Comparison of ENCODE assay signal across 8 mouse cellular contexts in genomic region chr11:5150416-5151246, GRCm38 (mm10). TPM values are rescaled to one million over a fixed set of nuclear protein-coding genes. Genes with fewer than 3 reads are reported as not detected.
DNase-seq lines count a peak whose midpoint lies in the region; ATAC-seq and TF ChIP-seq lines count a peak whose summit lies in the region.

No protein-coding gene starts in this region.

- H3K9me3 ChIP-seq in forebrain, embryonic 10.5 days = no peaks in the 10 kb centered on the region
- H3K9me3 ChIP-seq in forebrain, embryonic 16.5 days (ENCODE audit: control insufficient read depth, low read length) = no peaks in the 10 kb centered on the region
- no peaks in the 10 kb centered on the region for H3K9me3 ChIP-seq in forebrain, postnatal 0 days (ENCODE audit: low read length)
- no peaks in the 10 kb centered on the region for H3K9me3 ChIP-seq in neural tube, embryonic 12.5 days

- H3K9ac ChIP-seq in forebrain, embryonic 16.5 days (replicated peaks; ENCODE audit: low read depth, low read length) = no peak overlapping the region
- no peak overlapping the region for H3K9ac ChIP-seq in forebrain, postnatal 0 days
- 0 out of 2 replicates have a peak overlapping the region, but pooled peaks have one; percentile 26 for H3K9ac ChIP-seq in neural tube, embryonic 12.5 days

- H3K4me1 ChIP-seq in forebrain, embryonic 10.5 days = peaks cover 71% of the 10 kb centered on the region
- H3K4me1 ChIP-seq in forebrain, embryonic 16.5 days (replicated peaks; ENCODE audit: control insufficient read depth, insufficient read depth, low read length) = peaks cover 19% of the 10 kb centered on the region
- no peaks in the 10 kb centered on the region for H3K4me1 ChIP-seq in forebrain, postnatal 0 days (ENCODE audit: insufficient read depth)
- H3K4me1 ChIP-seq in neural tube, embryonic 12.5 days = peaks cover 41% of the 10 kb centered on the region

- H3K4me2 ChIP-seq in forebrain, embryonic 16.5 days (ENCODE audit: low read length) = no peak overlapping the region
- H3K4me2 ChIP-seq in forebrain, postnatal 0 days (ENCODE audit: low read depth) = peak overlapping the region; percentile 90; the same call in 1 of the 2 replicates
- H3K4me2 ChIP-seq in neural tube, embryonic 12.5 days (replicated peaks) = peak overlapping the region; percentile 91

- H3K36me3 ChIP-seq in forebrain, embryonic 10.5 days (replicated peaks) = 0 out of 2 replicates have a peak, but pooled peaks cover 2% of the 10 kb centered on the region
- no peaks in the 10 kb centered on the region for H3K36me3 ChIP-seq in forebrain, embryonic 16.5 days (ENCODE audit: control insufficient read depth, insufficient read depth)
- no peaks in the 10 kb centered on the region for H3K36me3 ChIP-seq in forebrain, postnatal 0 days (ENCODE audit: insufficient read depth)
- no peaks in the 10 kb centered on the region for H3K36me3 ChIP-seq in neural tube, embryonic 12.5 days

- WGBS in forebrain, embryonic 10.5 days = 50% methylated on average over 9 of the region's 9 CpGs
- 50% methylated on average over 9 of the region's 9 CpGs for WGBS in forebrain, embryonic 16.5 days
- 55% methylated on average over 9 of the region's 9 CpGs for WGBS in forebrain, postnatal 0 days
- 53% methylated on average over 9 of the region's 9 CpGs for WGBS in neural tube, embryonic 12.5 days

- no peak for ATAC-seq in forebrain, embryonic 16.5 days
- ATAC-seq in forebrain, postnatal 0 days = no peak
- no peak for ATAC-seq in neural tube, embryonic 12.5 days (ENCODE audit: low FRiP score, low read depth)

- TF ChIP-seq CTCF in forebrain, postnatal 0 days (IDR thresholded peaks at IDR 0.05; ENCODE audit: low read depth) = no peak

- H3K27me3 ChIP-seq in forebrain, embryonic 10.5 days (ENCODE audit: poor library complexity, severe bottlenecking) = peaks cover 47% of the 10 kb centered on the region
- H3K27me3 ChIP-seq in forebrain, embryonic 16.5 days (replicated peaks; ENCODE audit: control insufficient read depth, insufficient read depth, low read length) = no peaks in the 10 kb centered on the region
- no peaks in the 10 kb centered on the region for H3K27me3 ChIP-seq in forebrain, postnatal 0 days (ENCODE audit: insufficient read depth, low read length)
- 0 out of 2 replicates have a peak, but pooled peaks cover 4% of the 10 kb centered on the region for H3K27me3 ChIP-seq in neural tube, embryonic 12.5 days (replicated peaks)

- DNase-seq in forebrain, embryonic 10.5 days (ENCODE audit: extremely low spot score, low spot score) = peak; percentile 56
- peak; percentile 62 to 66 for DNase-seq in B cell, adult 2 months
- no peak for DNase-seq in forebrain, postnatal 0 days
- no peak for DNase-seq in heart, adult 9 months (ENCODE audit: low spot score in 2 of 2)
- DNase-seq in gastrocnemius, adult 18-20 months (ENCODE audit: low spot score) = no peak
- DNase-seq in right cerebral cortex, postnatal 36 days (ENCODE audit: low spot score in 2 of 2) = no peak

- peak overlapping the region; percentile 90 for H3K27ac ChIP-seq in forebrain, embryonic 10.5 days
- H3K27ac ChIP-seq in forebrain, embryonic 16.5 days (ENCODE audit: low read length) = no peak overlapping the region
- no peak overlapping the region for H3K27ac ChIP-seq in forebrain, postnatal 0 days (ENCODE audit: low read depth, low read length)
- no peak overlapping the region for H3K27ac ChIP-seq in neural tube, embryonic 12.5 days

- H3K4me3 ChIP-seq in forebrain, embryonic 10.5 days = peak overlapping the region; percentile 73
- no peak overlapping the region for H3K4me3 ChIP-seq in forebrain, embryonic 16.5 days (replicated peaks; ENCODE audit: low read length)
- no peak overlapping the region for H3K4me3 ChIP-seq in forebrain, postnatal 0 days (ENCODE audit: low read depth, low read length)
- H3K4me3 ChIP-seq in neural tube, embryonic 12.5 days = no peak overlapping the region

RNA-seq across cellular contexts. Expression of gene Emid1, which starts 1.4 kb away (rescaled TPM):
- polyA plus RNA-seq in forebrain, embryonic 10.5 days (2016; fragmentation: Nextera tagmentation; extraction: Ambion mirVana) = 29.0 and 31.3 TPM in 2 replicates
- 22.4 and 27.3 TPM in 2 replicates for polyA plus RNA-seq in forebrain, embryonic 16.5 days (2015; fragmentation: Nextera tagmentation; extraction: Ambion mirVana)
- 16.4 and 22.8 TPM in 2 replicates for total RNA-seq in forebrain, postnatal 0 days (2014; rRNA removed)
- 28.5 and 34.2 TPM in 2 replicates for polyA plus RNA-seq in forebrain, postnatal 0 days (2015; fragmentation: Nextera tagmentation; extraction: Ambion mirVana)
- polyA plus RNA-seq in neural tube, embryonic 12.5 days (2016; fragmentation: Nextera tagmentation; extraction: Ambion mirVana) = 27.6 and 28.7 TPM in 2 replicates
- total RNA-seq in gastrocnemius, adult 18-20 months (2021) = 1 to 10 TPM; 7.7 to 8.9 TPM

RNA-seq across cellular contexts. Expression of gene Ewsr1, which starts 51.6 kb away (rescaled TPM):
- polyA plus RNA-seq in forebrain, embryonic 10.5 days (2016; fragmentation: Nextera tagmentation; extraction: Ambion mirVana) = 896 and 966 TPM in 2 replicates
- polyA plus RNA-seq in forebrain, embryonic 16.5 days (2015; fragmentation: Nextera tagmentation; extraction: Ambion mirVana) = 809 and 814 TPM in 2 replicates
- 271 and 355 TPM in 2 replicates for total RNA-seq in forebrain, postnatal 0 days (2014; rRNA removed)
- polyA plus RNA-seq in forebrain, postnatal 0 days (2015; fragmentation: Nextera tagmentation; extraction: Ambion mirVana) = 362 and 390 TPM in 2 replicates
- polyA plus RNA-seq in neural tube, embryonic 12.5 days (2016; fragmentation: Nextera tagmentation; extraction: Ambion mirVana) = 819 and 832 TPM in 2 replicates
- total RNA-seq in gastrocnemius, adult 18-20 months (2021) = 10 to 100 TPM; 68.9 to 74.1 TPM

RNA-seq across cellular contexts. Expression of gene Rhbdd3, which starts 51.9 kb away (rescaled TPM):
- polyA plus RNA-seq in forebrain, embryonic 10.5 days (2016; fragmentation: Nextera tagmentation; extraction: Ambion mirVana) = 29.7 and 31.6 TPM in 2 replicates
- polyA plus RNA-seq in forebrain, embryonic 16.5 days (2015; fragmentation: Nextera tagmentation; extraction: Ambion mirVana) = 25.1 and 33.0 TPM in 2 replicates
- 31.0 and 34.5 TPM in 2 replicates for total RNA-seq in forebrain, postnatal 0 days (2014; rRNA removed)
- 33.3 and 36.6 TPM in 2 replicates for polyA plus RNA-seq in forebrain, postnatal 0 days (2015; fragmentation: Nextera tagmentation; extraction: Ambion mirVana)
- 26.7 and 26.9 TPM in 2 replicates for polyA plus RNA-seq in neural tube, embryonic 12.5 days (2016; fragmentation: Nextera tagmentation; extraction: Ambion mirVana)
- total RNA-seq in gastrocnemius, adult 18-20 months (2021) = 10 to 100 TPM; 29.2 to 36.9 TPM

Comparison
In these comparisons a context has a peak if more than half of its experiments do, and no peak if none do; other contexts are left out.
1. DNase-seq: peak in forebrain, embryonic 10.5 days (single experiment) and B cell, adult 2 months (2 of 2); none in forebrain, postnatal 0 days (single experiment), heart, adult 9 months (0 of 2), gastrocnemius, adult 18-20 months (single experiment) and right cerebral cortex, postnatal 36 days (0 of 2).